ENCODE assay signal across 8 mouse cellular contexts in the genomic region with DNA sequence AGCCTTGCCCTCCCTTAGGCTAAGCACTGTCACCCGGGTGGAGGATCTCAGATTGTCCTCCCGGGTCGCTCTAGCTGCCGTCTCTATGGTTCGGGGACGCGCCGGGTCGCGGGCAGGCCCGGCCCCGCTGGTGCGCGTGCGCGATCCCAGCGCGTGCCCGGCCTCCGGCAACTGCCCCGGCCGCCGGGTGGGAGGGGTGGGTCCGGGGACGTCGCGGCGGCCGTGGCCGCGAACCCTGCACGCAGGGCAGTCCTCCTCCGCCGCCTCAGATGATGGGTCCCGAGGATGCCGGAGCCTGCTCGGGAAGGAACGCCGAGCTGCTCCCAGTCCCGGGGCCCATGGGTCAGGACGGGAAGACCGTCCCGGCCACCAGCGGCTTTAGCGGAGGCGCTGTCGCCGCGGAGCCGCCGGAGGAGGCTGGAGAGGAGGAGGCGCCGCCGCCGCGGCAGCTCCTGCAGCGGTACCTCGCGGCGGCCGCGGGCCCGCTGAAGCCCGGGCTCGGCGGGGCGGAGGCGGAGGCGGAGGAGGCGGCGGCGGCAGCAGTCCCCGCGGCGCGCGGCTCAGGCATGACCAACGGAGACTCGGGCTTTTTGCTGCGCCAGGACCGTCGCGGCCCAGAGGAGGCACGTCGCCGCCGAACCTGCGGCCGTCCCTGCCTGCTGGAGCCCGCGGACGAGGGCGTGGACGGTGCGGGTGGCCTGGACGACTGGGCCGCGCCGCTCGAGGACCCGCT. TPM values are rescaled to one million over a fixed set of nuclear protein-coding genes. Genes with fewer than 3 reads are reported as not detected.
DNase-seq lines count a peak whose midpoint lies in the region; ATAC-seq lines count a peak whose summit lies in the region.

Tbc1d12 (plus strand) TSS at position 142 of the 733 bp plus-strand sequence.

- peak within 1 kb of the TSS; percentile 89 for H3K9ac ChIP-seq in heart, embryonic 14.5 days (ENCODE audit: low read length)
- H3K9ac ChIP-seq in liver, embryonic 13.5 days = peak within 1 kb of the TSS; percentile 89
- peak within 1 kb of the TSS; percentile 92 for H3K9ac ChIP-seq in stomach, embryonic 16.5 days (ENCODE audit: low read length)

- H3K36me3 ChIP-seq in heart, embryonic 14.5 days (ENCODE audit: control insufficient read depth, insufficient read depth, low read length) = no peaks in the 10 kb centered on the region
- no peaks in the 10 kb centered on the region for H3K36me3 ChIP-seq in liver, embryonic 13.5 days
- H3K36me3 ChIP-seq in stomach, embryonic 16.5 days (ENCODE audit: control insufficient read depth, insufficient read depth, low read length) = no peaks in the 10 kb centered on the region

- no peaks in the 10 kb centered on the region for H3K27me3 ChIP-seq in heart, embryonic 14.5 days (ENCODE audit: control insufficient read depth, insufficient read depth, low read length)
- no peaks in the 10 kb centered on the region for H3K27me3 ChIP-seq in liver, embryonic 13.5 days
- H3K27me3 ChIP-seq in stomach, embryonic 16.5 days (ENCODE audit: control insufficient read depth, insufficient read depth, low read length) = no peaks in the 10 kb centered on the region

- peak within 1 kb of the TSS; percentile 65 for H3K4me2 ChIP-seq in heart, embryonic 14.5 days (ENCODE audit: low read length)
- peak within 1 kb of the TSS; percentile 97 for H3K4me2 ChIP-seq in liver, embryonic 13.5 days
- peak within 1 kb of the TSS; percentile 71 for H3K4me2 ChIP-seq in stomach, embryonic 16.5 days (ENCODE audit: low read depth, low read length)

- ATAC-seq in heart, embryonic 14.5 days (ENCODE audit: insufficient number of reproducible peaks, insufficient read depth, low FRiP score, low read depth) = peak; percentile 90
- peak; percentile 89 for ATAC-seq in liver, embryonic 13.5 days (ENCODE audit: low read depth)
- ATAC-seq in stomach, embryonic 16.5 days (ENCODE audit: insufficient read depth, low FRiP score) = peak; percentile 94

- DNase-seq in CD4-positive, CD25-positive, alpha-beta regulatory T cell, adult 2 months (ENCODE audit: low read depth, low spot score) = peak; percentile 92
- peak; percentile 26 for DNase-seq in fat pad, adult 2 months (ENCODE audit: extremely low read depth, low read depth, low spot score)
- DNase-seq in kidney, postnatal 14 days = peak; percentile 95
- DNase-seq in liver, embryonic 13.5 days = peak; percentile 86
- DNase-seq in neural tube, embryonic 10.5 days (ENCODE audit: extremely low spot score, low spot score) = peak; percentile 87

- no peaks in the 10 kb centered on the region; the same call in 1 of the 2 replicates for H3K4me1 ChIP-seq in brown adipose tissue, adult 24 weeks (ENCODE audit: control insufficient read depth, insufficient read depth, insufficient read length, low read length)
- H3K4me1 ChIP-seq in heart, embryonic 14.5 days (ENCODE audit: control insufficient read depth in 2 of 2, insufficient read depth in 2 of 2, low read length in 2 of 2) = 0 out of 4 replicates have a peak, but pooled peaks cover 0 to 6% of the 10 kb centered on the region in 2 experiments
- peaks cover 26% of the 10 kb centered on the region for H3K4me1 ChIP-seq in liver, embryonic 13.5 days (replicated peaks)
- H3K4me1 ChIP-seq in stomach, embryonic 16.5 days (ENCODE audit: control insufficient read depth, insufficient read depth, low read length) = no peaks in the 10 kb centered on the region; the same call in 1 of the 2 replicates

- H3K9me3 ChIP-seq in heart, embryonic 14.5 days (ENCODE audit: control insufficient read depth, low read length) = no peaks in the 10 kb centered on the region
- no peaks in the 10 kb centered on the region for H3K9me3 ChIP-seq in liver, embryonic 13.5 days (replicated peaks)
- H3K9me3 ChIP-seq in stomach, embryonic 16.5 days (replicated peaks; ENCODE audit: control insufficient read depth, low read length) = no peaks in the 10 kb centered on the region

- under 1% methylated on average over 85 of the region's 101 CpGs for WGBS in heart, embryonic 14.5 days
- under 1% methylated on average over 86 of the region's 101 CpGs for WGBS in liver, embryonic 13.5 days (ENCODE audit: insufficient replicate concordance)
- WGBS in stomach, embryonic 16.5 days = under 1% methylated on average over 91 of the region's 101 CpGs

- H3K27ac ChIP-seq in brown adipose tissue, adult 24 weeks (replicated peaks; ENCODE audit: low read depth, low read length) = peak within 1 kb of the TSS; percentile 57
- peak within 1 kb of the TSS; percentile 76 to 89 for H3K27ac ChIP-seq in heart, embryonic 14.5 days (replicated peaks in 1 of 2; ENCODE audit: control insufficient read depth in 1 of 2, insufficient read depth in 1 of 2, low read depth in 2 of 2, low read length in 2 of 2)
- peak within 1 kb of the TSS; percentile 94 for H3K27ac ChIP-seq in liver, embryonic 13.5 days
- peak within 1 kb of the TSS; percentile 89 for H3K27ac ChIP-seq in stomach, embryonic 16.5 days (ENCODE audit: low read length)

- H3K4me3 ChIP-seq in brown adipose tissue, adult 24 weeks (ENCODE audit: insufficient read depth, low read depth, low read length) = peak within 1 kb of the TSS; percentile 84
- peak within 1 kb of the TSS; percentile 82 to 91 for H3K4me3 ChIP-seq in heart, embryonic 14.5 days (ENCODE audit: control insufficient read depth in 1 of 2, insufficient read depth in 1 of 2, low read depth in 1 of 2, low read length in 2 of 2)
- H3K4me3 ChIP-seq in liver, embryonic 13.5 days (replicated peaks) = peak within 1 kb of the TSS; percentile 83
- H3K4me3 ChIP-seq in stomach, embryonic 16.5 days (replicated peaks; ENCODE audit: low read length) = peak within 1 kb of the TSS; percentile 72

RNA-seq across cellular contexts. Expression of gene Tbc1d12, which starts in this region (rescaled TPM):
- 4.8 and 6.8 TPM in 2 replicates for polyA plus RNA-seq in brown adipose tissue, adult 24 weeks (2012; ENCODE audit: insufficient read depth, insufficient read length, missing spikeins)
- 2.1 and 2.8 TPM in 2 replicates for polyA plus RNA-seq in heart, embryonic 14.5 days (2014; fragmentation: Nextera tagmentation; extraction: Ambion mirVana)
- polyA plus RNA-seq in liver, embryonic 13.5 days (2015; fragmentation: Nextera tagmentation; extraction: Ambion mirVana) = 1.2 and 1.4 TPM in 2 replicates
- 1.6 and 1.8 TPM in 2 replicates for polyA plus RNA-seq in stomach, embryonic 16.5 days (2015; fragmentation: Nextera tagmentation; extraction: Ambion mirVana)

Comparison
In these comparisons a context has a peak if more than half of its experiments do, and no peak if none do; other contexts are left out.
1. Peak in every context shown above with its lines: DNase-seq, ATAC-seq, H3K4me3 ChIP-seq and H3K27ac ChIP-seq.
2. DNase-seq: peak in every context shown above with its lines; median percentile 95 in kidney, postnatal 14 days; 92 in CD4-positive, CD25-positive, alpha-beta regulatory T cell, adult 2 months; 87 in neural tube, embryonic 10.5 days; 86 in liver, embryonic 13.5 days; 26 in fat pad, adult 2 months.